Mouse (Mus musculus): ENCODE data around the gene Mettl9.
"Not testable (repeated sequence)": the region's sequence is repeated elsewhere in the genome, so short reads cannot be mapped to it uniquely, and the experiment has no call there.

Gene Mettl9

GRCm38 (mm10) chr7:121033856-121034652, at the start of gene Mettl9:
Gene Mettl9, plus strand, starts transcription at chr7:121034445.
- DNase-seq = peak; percentile 93

- DNase-seq = no peak
Observed at GRCm38 (mm10) chr7:120991191-120991590, 43.1 kb upstream of the Mettl9 start.

GRCm38 (mm10) chr7:120999021-120999530, 35.2 kb upstream of the Mettl9 start:
- DNase-seq = no peak

GRCm38 (mm10) chr7:121000065-121000822, 34.0 kb upstream of the Mettl9 start:
- DNase-seq = no peak

DNA sequence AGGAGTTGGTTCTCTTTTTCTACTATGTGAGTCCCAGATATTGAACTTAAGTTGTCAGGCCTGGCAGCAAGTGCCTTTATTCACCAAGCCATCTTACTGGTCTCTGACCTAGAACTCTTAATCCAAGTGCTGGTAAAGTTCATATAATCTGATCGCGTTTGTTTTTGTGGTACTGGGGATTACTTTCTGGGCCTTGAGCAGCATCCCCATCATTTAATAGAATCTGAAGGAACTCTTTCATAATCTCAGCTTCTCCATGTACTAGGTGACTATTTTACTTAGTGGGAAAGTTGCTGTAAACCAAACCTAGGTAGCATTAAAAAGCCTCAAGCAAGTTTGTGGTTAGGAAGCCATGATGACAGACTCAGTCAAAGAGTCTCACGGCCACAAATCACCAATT, 32.4 kb upstream of the Mettl9 start:
- no peak for DNase-seq

DNA sequence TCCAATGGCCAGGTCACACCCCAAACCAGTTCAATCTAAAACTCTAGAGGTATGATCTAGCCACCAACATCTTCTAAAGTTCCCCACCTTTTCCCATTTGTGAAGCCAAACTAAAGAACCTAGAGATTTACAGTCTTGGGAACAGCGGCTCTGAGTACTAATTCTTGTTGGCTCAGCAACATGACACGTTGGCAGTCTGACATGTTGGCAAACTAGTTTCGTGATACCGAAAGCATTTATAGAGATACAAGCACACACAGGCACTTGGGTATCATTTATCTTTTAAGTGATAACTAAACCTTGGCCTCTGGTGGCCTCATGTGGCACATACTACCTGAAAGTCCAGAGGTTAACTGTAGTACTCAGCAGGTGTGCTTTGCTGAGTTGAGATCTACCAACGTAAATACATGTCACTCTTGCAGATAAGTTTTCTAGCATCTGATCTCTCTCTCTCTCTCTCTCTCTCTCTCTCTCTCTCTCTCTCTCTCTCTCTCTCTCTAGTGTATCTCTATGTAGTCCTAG, 31.8 kb upstream of the Mettl9 start:
- no peak for DNase-seq

DNA sequence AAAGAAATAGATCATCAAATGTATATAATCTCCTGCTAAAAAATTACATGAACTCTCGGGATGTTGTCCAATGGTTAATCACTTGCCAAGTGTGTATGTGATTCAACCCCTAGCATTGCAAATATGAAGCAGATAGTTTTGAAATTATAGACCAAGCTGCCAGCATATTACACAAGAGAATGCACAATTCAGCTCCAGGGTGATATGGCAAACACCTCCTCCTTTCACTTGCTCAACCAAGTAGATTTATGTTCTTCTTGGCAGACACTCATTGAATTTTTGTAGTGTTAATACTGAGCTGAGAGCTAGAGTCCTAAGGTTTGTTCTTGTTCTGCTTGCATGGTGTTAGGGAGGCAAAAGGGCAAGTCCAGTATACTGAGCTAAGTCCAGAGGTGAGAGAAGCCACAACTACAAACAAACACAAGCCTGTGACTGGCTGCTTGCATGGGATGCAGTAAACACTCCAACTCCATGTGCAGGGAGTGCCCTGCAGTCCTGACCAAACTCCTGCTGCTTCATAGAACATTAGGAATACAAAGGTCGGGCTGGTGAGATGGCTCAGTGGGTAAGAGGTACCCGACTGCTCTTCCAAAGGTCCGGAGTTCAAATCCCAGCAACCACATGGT, 30.3 kb upstream of the Mettl9 start:
- DNase-seq = no peak

- no peak for DNase-seq
Observed at GRCm38 (mm10) chr7:121011794-121012689, 22.2 kb upstream of the Mettl9 start.

- DNase-seq = no peak
Observed at GRCm38 (mm10) chr7:121014486-121014885, 19.8 kb upstream of the Mettl9 start.

DNA sequence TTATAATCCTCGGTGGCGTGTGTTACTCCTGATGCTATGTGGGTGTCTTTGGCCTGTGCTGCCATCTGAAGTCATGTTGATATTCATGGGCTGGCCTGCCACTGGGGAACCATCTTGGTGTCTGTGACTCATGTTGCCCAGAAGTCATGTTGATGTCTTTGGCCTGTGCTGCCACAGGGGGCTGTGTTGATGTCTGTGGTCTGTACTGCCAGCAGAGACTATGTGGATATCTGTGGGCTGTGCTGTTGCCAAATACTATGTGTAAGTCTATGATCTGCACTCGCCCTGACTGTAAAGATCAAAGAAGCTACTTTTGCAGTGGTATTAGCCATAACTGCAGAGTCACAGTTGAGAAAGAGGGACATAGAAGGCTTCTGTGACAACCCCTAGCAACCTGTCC, 15.5 kb upstream of the Mettl9 start:
- no peak for DNase-seq

DNA sequence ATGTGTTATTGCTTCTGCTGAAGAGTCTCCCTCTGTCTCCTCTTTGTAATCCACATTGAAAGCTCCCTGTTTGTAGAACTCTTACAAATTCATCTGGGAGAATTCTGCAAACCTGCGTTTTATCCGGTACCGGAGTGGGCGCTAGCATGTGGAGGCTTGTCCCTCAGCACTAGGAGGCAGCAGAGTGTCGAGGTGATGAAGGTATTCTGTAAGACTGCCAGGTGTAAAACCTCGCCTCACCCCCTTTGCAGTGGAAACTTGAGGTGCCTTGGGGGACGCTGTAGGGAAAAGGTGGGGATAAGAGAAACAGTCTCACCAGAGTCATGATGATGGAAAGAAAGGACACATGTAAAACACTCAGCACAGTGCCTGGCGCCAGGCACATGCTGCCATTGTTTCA, 14.0 kb upstream of the Mettl9 start:
- DNase-seq = peak; percentile 28

DNA sequence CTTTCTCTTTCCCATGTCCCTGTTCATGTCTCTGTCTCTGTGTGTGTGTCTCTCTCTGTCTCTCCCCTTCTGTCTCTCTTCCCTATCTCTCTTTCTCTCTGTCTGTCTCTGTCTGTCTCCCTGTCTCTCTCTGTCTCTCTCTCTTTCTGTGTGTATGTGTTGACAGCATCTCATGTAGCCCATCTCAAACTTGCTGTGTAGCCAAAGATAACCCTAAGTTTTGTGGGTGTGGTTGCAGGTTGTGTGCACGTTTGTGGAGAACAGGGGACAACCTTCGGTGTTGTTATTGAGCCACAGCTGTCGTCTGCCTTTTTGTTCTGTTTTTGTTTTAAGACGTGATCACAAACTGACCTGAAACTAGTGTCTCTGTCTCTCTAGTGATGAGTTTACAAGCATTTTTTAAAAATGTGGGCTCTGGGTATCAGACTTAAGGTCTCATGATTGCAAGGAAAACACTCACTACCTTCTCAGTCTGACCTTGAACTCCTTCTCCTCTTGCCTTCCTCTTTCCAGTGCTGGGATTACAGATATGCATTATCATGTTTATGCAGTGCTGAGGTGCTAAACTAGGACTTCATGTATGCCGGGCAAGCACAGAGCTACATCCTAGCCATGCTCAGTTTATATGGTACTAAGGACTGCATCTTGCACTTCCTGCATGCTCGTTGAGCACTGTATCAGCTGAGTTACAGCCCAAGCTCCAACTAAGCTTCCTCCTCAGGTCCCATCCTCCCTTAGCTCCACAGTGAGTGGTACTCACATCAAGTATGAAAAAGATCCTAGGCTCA, 8.8 kb upstream of the Mettl9 start:
- DNase-seq = no peak

DNA sequence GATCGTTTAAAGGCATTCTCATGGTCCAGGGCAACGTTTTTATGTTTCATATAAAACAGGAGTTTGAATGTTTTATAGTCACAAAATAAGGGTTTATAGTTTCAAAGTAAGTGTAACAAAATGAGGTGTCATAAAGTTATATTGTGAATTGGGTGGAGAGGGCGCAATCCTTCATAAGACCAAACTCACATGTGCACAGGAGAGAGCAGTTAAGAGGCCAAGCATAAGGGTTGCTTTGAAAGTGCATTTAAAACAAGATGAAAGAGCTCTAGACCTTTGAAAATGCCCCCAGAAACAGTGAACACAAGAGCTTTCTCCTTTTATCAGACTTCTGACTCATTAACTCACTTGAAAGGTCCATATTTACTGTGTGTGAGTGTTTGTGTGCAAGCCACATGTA, 7.9 kb upstream of the Mettl9 start:
- DNase-seq = no peak

DNA sequence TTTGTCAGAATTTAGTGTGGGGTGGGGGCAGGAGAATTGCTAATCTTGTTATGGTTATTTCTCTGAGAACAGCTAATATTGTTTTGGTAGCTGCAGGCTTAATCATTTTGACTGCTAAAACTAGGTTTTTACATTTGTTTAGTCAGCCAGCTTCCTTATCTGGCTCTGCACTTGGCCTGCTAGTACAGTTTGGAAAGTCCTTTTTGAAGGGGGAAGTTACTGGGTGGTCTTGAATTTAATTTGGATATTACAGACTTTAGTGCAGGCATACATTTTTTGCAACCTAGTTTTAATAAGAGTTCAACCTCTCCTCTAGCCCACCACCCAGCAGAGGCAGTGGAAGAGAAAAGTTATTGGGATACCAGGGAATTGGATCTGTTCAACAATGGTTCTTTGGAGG, 4.3 kb upstream of the Mettl9 start:
- not testable (repeated sequence) for DNase-seq

GRCm38 (mm10) chr7:121034701-121035141, 476 bp downstream of the Mettl9 start:
- DNase-seq = peak; percentile 65

DNA sequence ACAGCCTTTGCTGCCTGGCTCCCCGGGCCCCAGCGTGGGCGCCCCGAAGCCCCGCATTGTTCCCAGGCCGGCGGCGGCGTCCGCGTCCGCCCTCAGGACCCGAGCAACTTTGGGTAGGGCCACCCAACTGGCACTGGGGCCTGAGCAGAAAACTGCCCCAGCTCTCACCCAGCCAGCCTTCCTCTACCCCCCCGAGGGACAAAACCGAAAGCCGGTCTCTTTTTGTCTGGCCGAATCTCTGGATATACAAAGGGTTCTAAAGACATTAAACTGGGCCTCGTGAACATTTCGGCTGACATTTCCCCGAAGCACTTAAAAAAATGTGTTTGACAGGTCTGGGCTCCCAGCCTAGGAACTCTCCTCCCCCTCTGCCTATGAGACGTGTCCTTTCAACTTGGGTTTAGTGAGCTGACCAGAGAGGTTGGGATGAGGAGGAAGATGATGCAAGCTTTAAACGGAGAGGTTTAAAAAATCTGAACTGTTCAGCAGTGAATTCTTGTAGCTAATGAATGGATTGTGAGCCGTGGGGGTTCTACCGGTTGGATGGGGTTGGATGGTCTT, 996 bp downstream of the Mettl9 start:
- peak; percentile 20 for DNase-seq

DNA sequence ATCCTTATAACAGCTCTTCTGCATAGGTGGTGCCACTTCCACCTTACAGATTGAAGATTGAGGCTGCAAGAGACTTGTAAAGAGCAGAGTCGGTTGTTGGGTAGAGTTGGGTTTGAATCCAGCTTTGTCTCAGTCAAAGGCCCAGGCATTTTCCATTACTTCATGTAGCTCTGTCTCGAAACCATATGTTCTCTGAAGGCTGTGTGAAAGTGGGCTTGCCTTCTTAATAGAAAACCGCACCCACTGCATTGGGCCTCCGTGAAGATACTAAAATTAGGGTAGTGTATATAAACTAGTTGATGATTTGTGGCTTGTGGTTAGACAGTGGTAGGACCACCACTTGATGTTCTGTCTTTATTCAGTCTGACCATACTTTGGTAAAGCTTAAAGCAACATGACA, 6.3 kb downstream of the Mettl9 start:
- no peak for DNase-seq

GRCm38 (mm10) chr7:121041989-121042388, 7.7 kb downstream of the Mettl9 start:
- no peak for DNase-seq

GRCm38 (mm10) chr7:121043004-121043403, 8.8 kb downstream of the Mettl9 start:
- DNase-seq = no peak

DNA sequence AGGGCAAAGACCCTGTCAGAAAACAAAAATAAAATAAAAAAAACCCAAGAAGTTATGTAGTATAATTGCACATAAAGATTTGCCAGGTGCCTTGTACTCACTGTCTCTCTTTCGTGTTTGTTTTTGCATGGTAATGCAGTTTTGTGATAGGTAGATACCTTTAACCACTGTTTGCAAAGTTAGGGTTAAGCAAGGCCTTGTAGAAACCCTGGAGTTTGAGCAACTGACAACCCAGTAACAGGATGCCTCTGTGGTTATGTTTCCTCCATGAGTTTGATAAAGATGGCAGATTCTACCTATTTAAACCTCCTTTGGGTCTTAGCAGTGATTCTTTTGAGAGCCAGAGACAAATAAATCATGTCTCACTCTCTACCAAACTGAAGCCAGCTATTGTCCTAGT, 9.3 kb downstream of the Mettl9 start:
- DNase-seq = no peak

- no peak for DNase-seq
Observed at GRCm38 (mm10) chr7:121044251-121044650, 10.0 kb downstream of the Mettl9 start.

Measured in right cerebral cortex, adult 18-20 months (tissue).